Mouse (Mus musculus) c-Kit-positive CD71-positive TER-119-negative erythroid progenitor cells, embryonic 14.5 days (primary cell): Measurements from ENCODE around the gene Mad2l2.

Experiments used
- DNase-seq: peaks from one replicate; pipeline ENCODE4 v3.0.0-alpha.2; 2013; ENCODE audit warnings: low read depth

The Mad2l2 gene

DNA sequence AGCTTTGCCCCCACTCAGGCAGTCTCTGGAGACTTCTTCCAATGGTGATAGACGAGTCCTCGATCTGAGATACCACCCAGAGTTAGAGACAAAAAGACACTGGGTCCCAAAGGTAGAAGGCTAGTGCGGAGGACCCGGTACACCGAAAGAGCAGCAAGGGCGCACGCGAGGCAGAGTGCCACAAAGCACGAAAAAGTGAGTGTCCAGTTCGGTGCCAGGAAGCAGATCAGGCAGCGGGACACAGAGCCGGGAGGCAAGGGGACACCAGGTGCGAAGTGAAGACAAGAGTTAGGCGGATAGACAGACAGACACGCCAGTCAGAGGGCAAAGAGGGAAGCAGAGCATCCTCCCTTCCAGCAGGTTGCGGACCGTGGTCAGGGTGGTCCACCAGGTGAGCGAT lies at the start of gene Mad2l2:
Gene Mad2l2, plus strand, starts transcription at position 252 of the 400 bp plus-strand sequence.
- DNase-seq: no peak

DNA sequence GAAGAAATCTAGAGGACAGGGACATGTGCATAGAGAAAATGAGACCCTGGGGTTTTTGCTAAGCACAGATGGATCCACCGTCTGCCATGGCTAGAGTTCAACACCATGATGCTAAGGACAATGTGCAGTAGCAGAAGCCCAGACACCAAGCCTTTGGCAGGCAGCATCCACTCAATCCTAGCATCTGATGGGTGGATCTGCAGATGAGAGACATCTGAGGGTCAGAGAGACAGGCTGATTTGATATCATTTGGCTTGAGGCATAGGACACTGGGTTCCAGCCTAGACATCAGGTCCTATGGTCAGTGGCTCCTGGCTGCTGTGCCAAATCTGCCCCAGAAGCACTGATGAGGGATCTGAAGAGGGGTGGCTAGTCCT lies 49.6 kb upstream of the Mad2l2 start:
- DNase-seq: no peak

DNA sequence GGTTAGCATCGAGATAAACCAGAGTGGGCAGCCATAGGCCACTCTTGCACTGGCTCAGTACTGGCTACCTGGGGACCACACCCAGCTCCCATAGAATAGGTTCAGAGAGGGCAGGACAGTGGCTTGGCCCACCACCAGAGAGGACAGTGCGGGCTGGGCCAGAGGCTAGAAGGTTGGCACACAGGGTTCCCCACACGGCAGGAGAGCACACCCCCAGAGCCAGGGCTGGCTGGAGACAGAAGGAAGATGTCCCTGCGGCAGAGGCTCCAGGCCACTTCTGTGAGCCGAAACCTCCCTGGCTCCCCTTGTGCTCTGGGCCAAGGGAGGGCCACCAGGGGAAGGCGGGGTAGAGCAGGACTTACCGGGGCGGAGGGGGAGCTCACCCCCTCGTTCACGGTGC lies 49.0 kb upstream of the Mad2l2 start:
- DNase-seq: no peak

DNA sequence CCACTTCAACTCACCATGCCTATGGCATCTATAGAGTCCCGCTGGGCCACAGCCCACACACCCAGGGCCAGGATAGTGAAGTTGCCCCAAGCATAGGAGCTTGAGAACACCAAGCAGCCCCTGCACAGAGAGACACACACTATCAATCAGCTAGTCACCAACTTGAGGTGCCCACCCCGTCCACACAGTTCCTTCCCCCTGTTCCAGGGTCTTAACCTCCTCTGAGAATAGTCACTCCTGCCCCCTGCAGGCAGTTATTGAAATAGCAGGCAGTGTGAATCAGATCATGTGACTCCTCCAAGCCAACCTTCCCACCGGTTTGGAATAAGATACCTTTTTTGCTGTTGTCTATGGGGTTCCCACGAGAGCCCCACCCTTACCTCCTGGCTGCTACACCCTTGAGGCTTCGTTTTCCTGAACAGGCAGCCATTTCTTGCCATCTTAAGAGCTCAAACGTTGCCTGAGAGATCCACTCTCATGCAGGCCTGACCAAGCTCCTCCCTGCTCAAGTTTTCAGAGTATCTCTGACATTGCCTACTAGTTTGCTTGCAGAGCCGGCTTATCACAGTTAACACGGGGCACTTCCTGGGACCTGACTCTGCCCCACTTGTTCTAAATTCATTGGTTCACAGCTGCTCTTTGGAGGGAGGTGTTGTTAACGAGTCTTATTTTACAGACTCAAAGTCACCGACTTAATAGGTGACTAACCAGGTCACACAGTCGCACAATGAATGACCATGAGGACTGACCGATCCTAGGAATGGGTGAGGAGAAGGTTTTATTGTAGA lies 47.7 kb upstream of the Mad2l2 start:
- DNase-seq: peak; percentile 77

DNA sequence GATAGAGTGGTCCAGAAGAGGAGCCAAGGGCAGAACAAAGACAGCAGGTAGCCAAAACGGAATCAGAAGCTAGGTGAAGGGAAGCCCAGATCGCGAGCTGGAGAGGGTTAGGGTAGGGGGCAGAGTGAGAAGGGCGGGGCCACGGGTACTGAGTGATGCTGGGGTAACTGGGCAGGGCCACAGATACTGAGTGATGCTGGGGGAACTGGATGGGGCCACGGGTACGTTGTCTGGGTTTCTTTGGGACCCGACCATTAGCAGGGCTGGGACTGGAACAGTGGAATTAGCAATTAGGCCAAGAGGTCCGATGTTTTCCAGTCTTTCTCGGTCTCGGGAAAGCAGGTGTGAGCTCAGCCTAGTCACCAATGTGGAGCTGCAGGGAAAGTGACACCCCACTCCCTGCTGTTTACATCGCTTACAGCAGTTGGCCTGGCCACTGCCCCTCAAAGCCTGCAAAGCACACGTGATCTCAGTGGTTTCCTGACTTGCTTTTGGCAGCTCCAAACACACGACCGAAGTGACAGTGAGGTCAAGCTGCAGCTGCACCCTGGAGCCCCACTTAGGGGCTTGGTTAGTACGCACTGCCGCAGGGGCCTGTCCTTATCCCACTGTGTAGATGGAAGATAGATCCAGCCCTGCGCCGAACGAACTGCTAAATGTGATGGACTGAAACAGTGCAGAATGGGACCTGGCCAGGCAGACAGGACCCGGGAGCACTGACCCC lies 46.8 kb upstream of the Mad2l2 start:
- no peak for DNase-seq

DNA sequence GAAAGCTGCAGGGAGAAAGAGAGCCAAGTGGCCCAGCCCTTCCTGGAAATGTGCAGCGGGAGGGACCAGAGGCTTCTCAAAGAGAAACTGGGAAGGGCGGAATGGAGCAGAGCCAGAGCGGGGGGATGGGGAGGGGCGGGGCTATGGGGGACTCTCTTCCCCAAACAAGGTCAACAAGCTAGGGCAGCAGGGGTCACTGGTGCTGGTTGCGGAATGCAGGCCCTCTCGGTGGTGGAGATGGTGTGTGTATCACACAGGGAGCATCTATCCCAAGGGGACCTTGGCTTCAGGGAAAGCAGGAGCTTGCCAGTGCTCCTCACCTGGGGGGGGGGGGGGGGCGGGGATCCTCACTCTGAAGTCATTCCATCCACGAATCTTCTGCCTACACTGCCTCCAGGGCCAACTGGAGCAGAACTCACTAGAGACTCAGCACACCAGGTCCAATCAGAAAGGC lies 45.9 kb upstream of the Mad2l2 start:
- no peak for DNase-seq

DNA sequence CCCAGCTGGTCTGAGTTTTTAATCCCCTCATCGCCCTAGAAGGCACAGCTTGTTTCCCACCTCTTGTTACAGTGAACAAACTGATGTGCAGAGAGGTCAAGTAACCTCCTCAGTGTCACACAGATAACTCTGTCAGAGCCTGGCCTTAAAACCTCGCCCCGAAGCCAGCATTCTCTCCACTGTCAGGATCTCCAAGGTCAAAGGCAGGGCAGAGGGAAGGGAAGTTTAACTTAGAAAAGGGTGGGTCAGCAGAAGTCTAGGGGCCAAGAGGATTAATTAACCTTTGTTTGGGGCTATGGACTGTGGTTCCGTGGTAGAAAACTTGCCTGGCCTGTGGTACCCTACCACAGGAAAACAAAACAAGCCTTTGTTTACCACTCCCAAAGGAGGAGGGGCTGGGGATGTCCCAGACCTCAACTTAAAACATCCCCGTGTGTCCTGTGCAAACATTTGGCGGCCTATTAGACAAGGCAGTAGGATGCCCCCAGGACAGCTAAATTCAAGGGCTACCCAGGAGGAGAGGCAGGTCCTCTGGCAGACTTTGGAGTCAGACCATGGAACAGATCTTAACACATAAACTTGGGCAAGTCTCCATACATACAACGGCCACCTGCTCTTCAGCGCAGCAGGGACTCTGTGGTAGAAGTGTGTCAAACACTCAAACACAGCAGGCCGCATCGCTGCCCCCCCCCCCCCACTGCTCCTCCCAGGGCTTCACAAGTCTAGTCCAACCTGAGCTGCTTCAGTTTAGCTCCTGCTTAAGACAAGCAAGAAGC lies 44.9 kb upstream of the Mad2l2 start:
- DNase-seq: no peak

DNA sequence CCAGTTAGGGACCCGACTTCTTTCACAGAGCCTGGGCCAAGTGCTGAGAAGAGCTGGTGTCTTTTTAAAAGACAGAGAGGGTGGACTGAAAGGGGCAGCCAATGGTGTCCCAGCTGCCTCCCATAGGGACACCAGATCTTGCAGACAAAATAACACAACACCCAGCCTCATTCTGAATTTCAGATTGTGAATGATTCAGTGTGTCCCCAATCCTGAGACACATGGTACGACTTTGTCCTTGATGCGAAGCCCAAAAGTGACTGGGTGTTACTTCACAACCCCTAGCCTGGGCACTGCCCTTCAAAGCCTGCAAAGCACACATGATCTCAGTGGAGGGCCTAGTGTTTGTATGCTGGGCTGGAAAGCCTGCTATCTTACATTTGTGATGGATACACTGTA lies 44.3 kb upstream of the Mad2l2 start:
- no peak for DNase-seq

DNA sequence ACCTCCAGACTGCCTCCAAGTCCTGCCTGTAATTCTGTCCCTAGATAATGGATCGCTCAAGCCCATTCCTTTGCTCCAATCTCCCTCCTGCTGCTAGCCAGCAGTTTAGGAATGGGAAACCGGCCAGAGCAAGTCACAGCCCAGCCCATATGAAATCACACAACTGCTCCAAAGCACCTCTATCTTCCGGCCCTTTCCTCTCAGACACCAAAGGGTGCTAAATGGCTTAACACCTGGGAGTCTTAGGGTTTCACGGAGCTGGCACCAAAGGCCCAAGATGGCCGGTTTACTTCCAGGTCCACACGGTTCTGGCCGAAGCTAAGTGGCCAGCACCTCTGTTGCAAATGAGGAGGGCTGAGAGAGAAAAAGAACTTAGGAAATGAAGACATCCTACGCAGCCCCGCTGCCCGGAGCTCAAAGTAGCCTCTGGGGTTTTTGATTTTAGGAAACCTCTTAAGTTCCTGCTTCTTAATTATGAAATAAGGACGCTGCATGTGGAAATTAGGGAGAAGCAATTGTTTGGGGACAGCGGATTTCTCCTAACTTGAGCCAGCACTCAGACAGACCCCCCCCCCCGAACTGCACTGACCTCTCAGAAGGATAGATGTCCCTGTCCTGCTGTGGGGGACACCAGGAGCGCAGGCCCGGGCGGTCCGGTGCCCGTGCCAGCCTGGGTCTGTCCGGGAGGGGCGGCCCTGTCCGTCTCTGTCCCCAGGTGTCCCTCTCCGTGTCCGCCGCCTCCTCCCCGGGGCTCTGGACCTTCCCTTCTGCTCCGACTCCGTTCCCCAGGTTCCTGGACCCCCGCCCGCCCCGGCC lies 42.9 kb upstream of the Mad2l2 start:
- no peak for DNase-seq

DNA sequence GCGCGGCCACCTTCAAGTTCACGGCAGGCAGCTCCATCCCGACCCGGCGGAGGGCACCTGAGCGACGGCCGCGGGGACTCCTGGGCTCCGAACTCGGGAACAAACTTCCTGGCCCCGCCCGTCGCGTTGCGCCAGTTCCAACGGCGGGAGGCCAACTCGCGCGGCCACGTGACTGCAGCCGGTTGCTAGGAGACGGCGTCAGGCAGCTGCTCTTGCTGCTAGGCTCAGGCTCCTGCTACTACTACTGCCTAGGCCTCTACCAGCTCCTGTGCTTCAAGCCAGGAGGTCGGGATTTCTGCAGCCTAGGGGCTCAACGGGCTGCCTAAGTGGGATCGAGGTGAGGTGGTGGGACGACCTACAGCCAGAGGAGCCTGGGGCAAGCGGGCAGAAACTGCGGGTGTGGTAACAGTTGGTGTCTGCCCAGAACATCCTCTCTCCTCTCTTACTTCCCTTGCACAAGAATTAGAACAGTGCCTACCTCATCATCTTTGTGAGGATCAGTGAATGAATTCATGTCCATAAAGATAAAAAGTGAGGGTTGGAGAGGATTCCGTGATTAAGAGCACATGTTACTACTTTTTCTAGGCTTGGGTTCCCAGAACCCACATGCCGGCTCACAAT lies 42.2 kb upstream of the Mad2l2 start, which contains the start of gene Agtrap:
Gene Agtrap, minus strand, starts transcription at position 125 of the 621 bp plus-strand sequence.
- DNase-seq: peak; percentile 72

DNA sequence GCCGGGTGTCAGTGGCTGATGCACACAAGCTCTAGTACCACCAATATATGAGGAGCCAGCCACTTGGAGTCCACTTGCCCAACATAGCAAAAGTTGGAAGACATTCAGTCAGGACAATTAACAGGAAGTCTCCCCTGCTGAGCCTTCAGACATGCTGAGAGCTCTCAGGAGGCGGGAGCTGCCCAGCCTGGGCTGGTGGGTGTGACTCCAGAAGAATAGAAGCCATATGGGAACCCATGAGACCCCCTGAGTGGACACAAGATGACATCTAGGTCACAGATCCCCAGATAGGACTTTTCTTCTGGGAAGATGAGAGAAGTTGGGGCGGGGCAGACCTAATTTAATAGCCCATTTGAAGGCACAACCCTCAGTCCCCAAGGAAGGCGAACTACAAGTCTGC lies 41.0 kb upstream of the Mad2l2 start:
- no peak for DNase-seq

DNA sequence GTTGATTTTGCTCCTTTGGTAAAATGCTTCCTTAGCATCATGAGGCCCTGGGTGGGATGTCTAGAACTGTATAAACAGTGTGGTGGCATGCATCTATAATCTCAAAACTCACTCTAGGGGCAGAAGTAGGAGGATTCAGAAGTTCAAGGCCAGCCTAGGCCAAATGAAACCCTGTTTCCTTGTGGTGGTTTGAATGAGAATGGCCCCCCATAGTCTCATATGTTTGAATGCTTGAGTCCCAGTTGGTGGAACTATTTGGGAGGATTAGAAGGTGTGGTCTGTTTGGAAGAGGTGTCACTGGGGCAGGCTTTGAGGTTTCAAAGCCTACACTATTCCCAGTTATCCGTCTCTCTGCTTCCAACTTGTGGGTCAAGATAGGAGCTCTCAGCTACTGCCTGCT lies 39.0 kb upstream of the Mad2l2 start:
- DNase-seq: no peak

DNA sequence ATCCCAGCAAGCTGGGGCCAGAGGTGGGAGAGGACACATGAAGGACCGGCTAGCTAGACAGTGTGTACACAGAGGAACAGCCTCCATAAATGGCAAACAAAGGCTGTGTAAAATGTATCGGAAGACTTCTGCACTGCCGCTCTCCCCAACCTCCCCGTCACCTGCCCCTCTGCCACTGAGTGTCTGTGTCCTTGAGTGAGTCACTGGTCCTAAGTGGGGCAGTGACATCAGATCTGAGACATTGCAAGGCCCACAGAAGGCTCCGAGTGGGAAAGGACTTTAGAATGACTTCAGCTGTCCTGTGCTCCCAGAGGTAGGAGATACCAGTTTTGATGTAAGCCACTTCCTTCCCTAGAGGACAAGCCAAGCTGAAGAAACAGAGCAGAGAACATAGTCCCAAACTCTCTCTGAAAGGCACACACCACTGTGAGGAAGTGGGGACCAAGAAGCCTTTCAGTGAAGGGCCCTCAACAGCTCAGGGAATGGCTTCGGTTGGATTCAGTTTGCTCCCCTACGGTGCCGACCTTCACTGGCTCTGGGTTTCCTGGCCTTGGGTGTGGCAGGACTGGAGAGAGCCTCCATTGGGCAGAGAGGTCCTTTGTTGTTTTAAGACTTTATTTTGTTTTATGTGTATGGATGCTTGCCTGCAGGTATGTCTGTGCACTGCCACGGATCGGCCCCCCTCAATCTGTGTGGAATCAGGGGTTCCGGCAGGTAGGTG lies 37.5 kb upstream of the Mad2l2 start:
- no peak for DNase-seq

DNA sequence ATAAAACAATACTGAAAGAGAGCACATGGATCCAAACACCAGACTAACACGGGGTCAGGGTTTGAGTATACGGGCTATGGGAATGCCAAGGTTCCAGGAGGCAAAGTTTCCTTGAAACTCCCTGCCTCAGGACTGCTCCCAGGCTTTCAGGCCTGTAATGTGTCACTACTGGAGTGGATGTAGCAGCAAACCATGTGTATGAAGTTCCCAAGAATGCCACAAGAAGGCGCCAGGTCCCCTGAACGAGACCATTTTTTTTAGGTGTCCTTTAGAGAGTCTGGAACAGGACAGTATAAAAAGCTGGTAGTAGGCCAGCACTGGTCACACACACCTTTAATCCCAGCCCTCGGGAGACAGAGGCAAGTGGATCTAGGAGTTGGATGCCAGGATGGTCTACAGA lies 36.0 kb upstream of the Mad2l2 start:
- DNase-seq: no peak

DNA sequence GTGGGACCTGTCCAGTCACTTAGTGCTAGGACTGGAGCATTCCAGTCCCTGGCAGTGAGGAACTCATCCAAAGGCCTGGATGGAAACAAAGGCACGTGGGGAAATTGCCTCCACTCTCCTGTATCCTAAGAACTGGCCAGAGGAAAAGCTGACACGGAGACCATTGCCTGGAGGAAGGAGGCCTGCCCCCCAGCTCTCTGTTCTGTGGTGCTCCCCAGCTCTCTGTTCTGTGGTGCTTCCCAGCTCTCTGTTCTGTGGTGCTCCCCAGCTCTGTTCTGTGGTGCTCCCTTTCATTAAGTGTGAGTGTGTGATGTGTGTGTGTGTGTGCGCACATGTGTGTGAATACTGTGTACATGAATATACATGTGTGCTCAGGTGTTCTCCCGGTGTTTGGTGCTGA lies 35.1 kb upstream of the Mad2l2 start:
- no peak for DNase-seq

DNA sequence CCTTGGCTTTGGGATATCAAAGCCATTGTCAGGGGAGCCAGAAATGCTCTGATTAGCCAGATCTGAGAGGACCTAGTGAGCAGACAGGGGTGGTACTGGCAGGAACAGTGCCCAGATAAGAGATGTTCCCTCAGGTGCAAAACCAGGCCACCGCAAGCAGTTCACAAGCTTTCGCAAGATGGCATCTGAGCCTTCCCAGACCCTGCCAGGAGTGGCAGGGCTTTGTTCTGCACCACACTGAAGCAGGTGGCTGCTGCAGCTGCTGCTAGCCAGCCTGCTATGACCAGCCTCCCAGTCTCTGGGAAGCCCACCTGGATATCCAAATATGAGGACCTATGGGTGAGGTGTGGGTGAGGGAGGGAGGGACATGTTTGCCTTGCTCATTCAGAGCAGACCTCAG lies 32.2 kb upstream of the Mad2l2 start:
- no peak for DNase-seq

DNA sequence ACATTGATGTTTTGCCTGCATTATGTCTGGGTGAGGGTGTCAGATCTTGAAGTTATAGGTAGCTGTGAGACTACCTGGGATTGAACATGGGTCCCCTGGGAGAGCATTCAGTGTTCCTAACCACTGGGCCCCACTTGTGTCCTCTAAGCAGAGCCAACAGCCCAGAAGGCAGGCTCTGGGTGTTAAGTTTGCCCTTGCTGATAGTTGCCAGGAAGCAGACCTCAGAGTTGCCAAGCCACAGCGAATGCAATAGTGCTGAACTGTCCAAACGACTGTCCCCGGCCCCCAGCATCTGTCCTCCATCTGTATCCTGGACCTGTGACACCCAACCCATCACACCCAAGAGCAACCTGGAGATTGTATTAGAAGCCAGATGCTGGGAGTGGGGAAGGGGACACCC lies 31.5 kb upstream of the Mad2l2 start:
- DNase-seq: no peak

DNA sequence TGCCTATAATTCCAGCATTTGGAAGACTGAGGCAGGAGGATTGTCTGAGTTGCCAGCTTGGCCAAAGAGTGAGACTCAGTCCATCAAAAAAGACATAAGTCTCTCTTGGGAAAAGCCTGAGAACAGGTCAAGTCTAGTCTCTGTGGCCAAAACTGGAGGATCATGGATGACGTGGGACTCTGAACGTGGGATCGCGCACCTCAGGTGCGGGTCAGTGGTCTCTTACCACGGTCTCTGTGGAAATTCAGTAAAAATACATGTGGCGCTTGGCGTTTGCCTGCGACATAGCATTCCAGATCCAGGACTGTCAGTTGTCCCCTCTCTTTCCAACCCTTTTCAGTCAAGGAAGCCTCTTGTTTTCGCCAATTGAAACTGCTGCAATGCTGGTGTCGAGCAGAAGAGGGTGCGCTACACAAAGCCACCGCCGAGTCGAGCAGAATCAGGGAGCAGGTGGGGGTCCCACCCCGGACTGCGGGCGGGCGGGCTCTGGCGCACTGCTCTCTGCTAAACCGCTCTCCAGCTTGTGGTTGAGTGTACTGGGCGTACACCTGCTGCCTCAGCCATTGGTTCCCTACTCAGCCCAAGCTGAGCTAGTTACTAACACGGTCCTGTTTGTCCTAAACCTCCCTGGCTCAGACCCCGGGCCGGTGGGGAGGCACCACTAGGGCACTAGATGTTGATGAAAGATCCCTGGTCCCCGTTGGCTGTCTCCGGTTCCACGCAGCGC lies 28.2 kb upstream of the Mad2l2 start:
- DNase-seq: no peak

DNA sequence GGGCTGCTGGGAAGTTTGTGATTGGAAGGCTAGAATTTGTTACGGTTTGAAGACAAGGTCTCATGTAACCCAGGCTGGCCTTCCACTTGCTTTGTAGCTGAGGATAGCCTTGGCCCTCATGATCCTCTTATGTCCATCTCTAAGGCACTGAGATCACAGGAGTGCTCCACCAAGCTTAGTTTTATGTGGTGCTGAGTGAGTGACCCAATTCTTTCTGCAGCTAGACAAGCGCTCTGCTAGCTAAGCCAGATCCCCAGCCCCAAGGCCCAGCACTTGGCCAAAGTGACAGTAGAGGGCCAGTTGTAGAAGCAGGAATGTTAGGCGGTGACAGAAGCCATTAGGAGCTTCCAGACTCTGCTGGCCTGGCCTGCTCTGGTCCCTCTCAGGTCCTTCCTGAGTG lies 26.0 kb upstream of the Mad2l2 start:
- DNase-seq: no peak
